Mouse (Mus musculus) hindbrain, embryonic 14.5 days (tissue): ENCODE measurements around the gene Atp10a. TPM values are rescaled to one million over a fixed set of nuclear protein-coding genes. Genes with fewer than 3 reads are reported as not detected.

Experiments used
- ATAC-seq: fragments of 200-750 bp; cut with Nextera tagmentation; 2 replicates; pipeline ENCODE4 v1.8.0; 2017; ENCODE audit warnings: moderate number of reproducible peaks, mild to moderate bottlenecking, moderate TSS enrichment, moderate library complexity; ENCODE audit not compliant: low FRiP score
- DNase-seq: peaks from one replicate; pipeline ENCODE4 v3.0.0-alpha.2; 2015; ENCODE audit warnings: low spot score
- H3K27ac ChIP-seq: fragments of 300-500 bp; sonication (generic); 2 replicates; pipeline ENCODE4 v1.5.1; 2014; ENCODE audit warnings: mild to moderate bottlenecking, moderate library complexity
- H3K27me3 ChIP-seq: fragments of 300-500 bp; sonication (generic); 2 replicates; pipeline ENCODE4 v1.6.1; 2014; ENCODE audit warnings: mild to moderate bottlenecking, low read length, mixed read lengths; ENCODE audit not compliant: control insufficient read depth, insufficient read depth
- H3K36me3 ChIP-seq: fragments of 300-500 bp; sonication (generic); replicated peaks from 2 replicates; pipeline ENCODE4 v1.6.1; 2014; ENCODE audit not compliant: control insufficient read depth, insufficient read depth
- H3K4me1 ChIP-seq: fragments of 300-500 bp; sonication (generic); replicated peaks from 2 replicates; pipeline ENCODE4 v1.6.1; 2014; ENCODE audit warnings: antibody characterized with exemption, low read length, mixed read lengths; ENCODE audit not compliant: control insufficient read depth, insufficient read depth
- H3K4me2 ChIP-seq: fragments of 300-500 bp; sonication (generic); replicated peaks from 2 replicates; pipeline ENCODE4 v1.6.1; 2014; ENCODE audit warnings: mild to moderate bottlenecking, moderate library complexity
- H3K4me3 ChIP-seq: fragments of 300-500 bp; sonication (generic); replicated peaks from 2 replicates; pipeline ENCODE4 v1.5.1; 2014; ENCODE audit warnings: mild to moderate bottlenecking, low read length
- H3K9ac ChIP-seq: fragments of 300-500 bp; sonication (generic); 2 replicates; pipeline ENCODE4 v1.6.1; 2014
- H3K9me3 ChIP-seq: fragments of 300-500 bp; sonication (generic); 2 replicates; pipeline ENCODE4 v1.6.1; 2016; ENCODE audit warnings: low read length; ENCODE audit not compliant: control insufficient read depth
- WGBS: fragments of 180-500 bp; shearing (Covaris S2); extraction: QIAGEN DNeasy Blood & Tissue Kit; methylation state at CpG from one replicate; pipeline ENCODE4 v1.1.7; 2014; 5-methylcytosine and 5-hydroxymethylcytosine counted together
- polyA plus RNA-seq: library from polyadenylated mRNA; unstranded; fragments of >200 nt; fragmentation: Nextera tagmentation; extraction: Ambion mirVana; gene quantifications from 2 replicates; pipeline ENCODE4 v1.2.1, GENCODE M21; 2014

Atp10a gene
- polyA plus RNA-seq, 1 experiment from 2014 or later = 1.6 TPM

GRCm38 (mm10) chr7:58873676-58874075, 217.7 kb downstream of the Atp10a start:
- no peak for DNase-seq
- H3K27me3 ChIP-seq = no peaks in the 10 kb centered on the region
- H3K9ac ChIP-seq = no peak overlapping the region
- H3K27ac ChIP-seq = no peak overlapping the region
- no peak for ATAC-seq
- H3K4me2 ChIP-seq = no peak overlapping the region
- H3K4me1 ChIP-seq = no peaks in the 10 kb centered on the region
- H3K4me3 ChIP-seq = no peak overlapping the region
- H3K9me3 ChIP-seq = no peaks in the 10 kb centered on the region
- WGBS = 91% methylated on average over 1 of the region's 1 CpGs
- no peaks in the 10 kb centered on the region for H3K36me3 ChIP-seq
